Mouse (Mus musculus): ENCODE results near the gene Col4a2.

Gene Col4a2

DNA sequence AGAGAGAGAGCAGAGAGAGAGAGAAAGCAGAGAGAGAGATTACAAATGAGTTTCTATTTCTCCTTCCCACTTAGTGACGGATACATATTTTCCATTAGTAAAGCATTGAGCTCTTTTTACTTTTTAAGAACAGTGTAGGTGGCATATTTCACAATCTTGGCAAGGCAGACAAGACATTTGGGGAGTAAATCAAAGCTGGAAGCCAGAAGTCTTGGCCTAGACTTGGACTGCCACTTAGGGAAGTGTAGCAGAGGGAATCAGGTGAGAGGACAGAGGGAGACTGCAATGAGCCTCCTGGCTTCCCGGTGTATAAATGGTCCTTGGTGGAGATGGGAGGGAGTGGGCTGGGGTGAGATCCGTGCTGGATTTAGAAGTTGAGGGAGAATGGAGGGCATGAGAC, 70.3 kb downstream of the Col4a2 start:
- DNase-seq (ENCODE audit: low read depth, low spot score) = no peak

DNA sequence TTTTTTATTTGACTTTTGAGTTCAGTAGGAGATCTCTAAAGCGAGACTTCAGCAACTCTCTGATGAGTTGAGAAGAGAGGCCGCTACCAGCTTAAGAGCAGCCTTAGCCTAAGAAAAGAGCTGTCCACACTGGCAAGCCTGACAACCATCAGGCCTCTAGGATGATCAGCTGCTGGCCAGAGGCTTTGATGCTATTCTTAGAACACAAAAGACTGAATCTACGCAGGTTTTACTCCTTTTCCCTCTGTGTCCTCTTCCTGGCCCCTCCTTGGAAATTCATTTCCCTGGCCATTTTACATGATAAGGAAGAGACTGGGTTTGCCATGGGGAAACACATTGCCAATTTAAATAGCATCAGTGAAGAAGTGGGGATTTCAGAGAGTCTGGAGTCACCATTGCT, 70.8 kb downstream of the Col4a2 start:
- no peak for DNase-seq (ENCODE audit: low read depth, low spot score)

DNA sequence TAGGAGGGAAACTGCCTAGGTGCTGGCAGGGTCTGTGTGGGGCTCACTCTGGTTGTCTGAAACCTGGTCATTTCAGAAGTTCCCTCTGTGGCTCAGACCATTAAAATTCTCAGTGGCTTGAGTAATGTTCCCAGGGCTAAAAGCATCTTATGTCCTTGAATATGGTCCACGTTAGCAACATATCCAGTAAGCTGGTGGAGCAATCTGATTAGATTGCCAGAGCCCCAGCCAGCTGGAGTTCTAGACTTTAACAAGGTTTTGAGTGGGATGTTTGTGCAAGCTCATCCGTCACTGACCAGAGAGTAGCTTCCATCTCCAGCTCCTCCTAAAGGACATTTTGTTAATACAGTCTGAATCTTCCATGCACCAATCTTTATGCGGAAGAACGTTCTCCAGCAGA, 72.2 kb downstream of the Col4a2 start:
- DNase-seq (ENCODE audit: low read depth, low spot score) = no peak

DNA sequence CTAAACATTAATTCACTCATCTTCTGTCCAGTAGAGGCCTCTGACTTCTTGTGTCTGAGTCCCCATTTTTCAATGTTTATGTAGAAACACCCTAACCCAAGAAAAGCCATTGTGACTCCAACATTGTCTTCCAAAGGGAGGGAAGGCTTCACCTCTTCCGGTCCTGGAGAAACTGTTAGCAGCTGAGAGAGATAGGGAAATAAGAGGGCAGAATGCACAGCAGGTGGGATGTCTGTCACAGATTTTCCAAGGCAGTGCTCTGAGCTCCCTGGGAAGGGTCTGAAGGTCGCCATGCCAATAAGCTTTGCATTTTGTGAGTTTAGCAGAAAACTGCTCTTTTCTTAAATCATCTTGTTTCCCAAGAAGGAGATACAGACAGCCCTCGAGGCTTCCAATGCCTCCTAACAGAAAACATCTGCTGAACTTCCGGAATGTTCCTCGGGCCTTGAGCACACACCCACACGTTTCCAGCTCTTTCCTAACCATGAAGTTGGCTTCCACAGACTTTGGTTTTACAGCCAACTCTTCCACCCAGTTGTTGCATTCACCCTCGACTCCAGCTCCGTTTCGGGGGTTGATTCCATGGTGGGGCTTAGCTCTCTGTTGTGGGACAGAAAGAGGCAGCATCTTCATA, 72.8 kb downstream of the Col4a2 start:
- no peak for DNase-seq (ENCODE audit: low read depth, low spot score)

DNA sequence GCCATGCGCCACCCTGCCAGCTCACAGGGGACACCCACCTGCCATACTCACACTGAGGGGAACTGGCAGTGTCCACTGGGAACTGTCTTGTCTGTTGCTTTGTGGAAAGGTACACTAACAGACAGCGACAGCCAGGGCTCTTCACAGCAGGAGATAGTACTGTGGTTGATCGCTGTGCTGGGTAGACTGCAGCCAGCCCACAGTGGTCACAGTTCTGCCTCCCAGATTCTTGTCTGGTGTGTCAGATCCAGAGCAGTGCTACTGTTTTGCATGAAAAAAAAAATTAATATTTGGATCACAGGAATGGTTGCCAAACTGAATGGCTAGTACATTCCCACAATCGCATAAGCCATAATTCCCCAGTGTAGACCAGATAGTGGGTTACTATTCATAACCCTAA, 74.7 kb downstream of the Col4a2 start:
- no peak for DNase-seq (ENCODE audit: low read depth, low spot score)

DNA sequence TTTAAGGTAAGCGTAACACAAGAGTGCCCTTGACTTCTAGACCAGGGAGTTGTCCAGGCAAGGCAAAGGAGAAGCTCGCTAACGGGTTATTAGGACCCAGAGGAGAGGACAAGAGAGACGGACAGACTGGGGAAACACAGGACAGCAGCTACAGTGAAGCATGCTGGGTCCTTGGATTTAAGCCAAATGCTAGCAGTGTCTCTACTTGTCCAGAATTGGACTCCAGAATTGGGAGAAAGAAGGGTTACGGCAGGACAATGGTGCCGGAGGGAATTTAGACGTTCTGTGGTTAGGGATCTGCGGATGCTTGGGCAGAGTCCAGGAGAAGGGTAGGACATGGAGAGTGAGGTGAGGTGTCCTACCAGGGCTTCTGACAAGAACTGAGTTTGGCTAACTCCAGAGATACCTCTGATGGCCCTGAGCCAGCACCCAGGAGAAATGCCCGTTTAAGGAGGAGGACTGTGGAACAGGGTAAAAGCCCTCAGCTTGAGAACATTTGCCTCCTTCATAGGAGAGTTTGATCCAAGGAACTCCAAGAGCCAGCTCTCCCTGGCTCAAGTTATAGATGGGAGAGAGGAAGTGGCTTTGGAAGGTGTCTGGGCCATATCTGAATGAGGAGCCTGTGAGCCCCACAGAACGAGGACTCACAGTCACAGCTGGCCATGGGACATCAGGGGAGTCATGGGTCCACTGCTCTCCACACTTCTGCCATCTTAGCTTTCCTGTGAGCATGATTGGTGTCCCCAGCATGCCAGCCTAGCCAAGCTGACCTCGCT, 76.9 kb downstream of the Col4a2 start:
- no peak for DNase-seq (ENCODE audit: low read depth, low spot score)

DNA sequence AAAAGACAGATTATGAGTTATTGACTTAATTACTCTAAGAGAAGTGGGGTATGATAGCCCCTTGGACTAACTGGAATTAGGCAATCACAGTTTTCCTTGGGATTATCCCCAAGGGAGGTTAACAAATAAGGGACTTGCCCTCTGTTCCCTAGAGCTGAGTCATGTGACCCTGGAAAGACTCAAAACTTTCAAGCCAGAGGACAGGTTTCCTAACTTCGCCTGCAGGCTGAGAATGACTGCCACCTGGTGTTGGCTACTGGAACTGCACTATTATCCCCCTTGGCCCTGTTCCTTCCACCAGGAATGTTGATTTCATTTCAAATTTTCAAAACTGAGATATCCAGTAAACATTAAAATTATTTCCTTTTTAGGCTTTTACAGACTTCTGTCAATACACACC, 80.1 kb downstream of the Col4a2 start:
- no peak for DNase-seq (ENCODE audit: low read depth, low spot score)

DNA sequence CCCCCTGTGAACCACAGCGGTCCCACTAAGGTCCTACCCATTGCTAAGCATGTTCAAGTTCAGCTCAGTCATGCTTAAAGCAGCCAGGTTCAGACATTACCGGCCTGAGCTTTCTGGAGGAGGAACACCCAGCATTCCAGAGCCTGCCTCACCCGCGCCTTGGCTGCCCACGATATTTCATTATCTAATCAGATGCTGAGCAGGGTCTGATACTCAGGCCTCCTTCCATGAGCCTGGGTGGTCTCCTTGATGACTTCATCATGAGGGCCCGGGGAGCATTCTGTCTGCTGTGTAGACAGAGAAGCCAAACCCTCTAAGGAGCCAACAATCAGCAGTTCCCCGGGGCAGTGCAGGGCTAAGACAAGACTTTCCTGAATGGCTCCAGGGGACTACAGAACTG, 80.6 kb downstream of the Col4a2 start:
- no peak for DNase-seq (ENCODE audit: low read depth, low spot score)

DNA sequence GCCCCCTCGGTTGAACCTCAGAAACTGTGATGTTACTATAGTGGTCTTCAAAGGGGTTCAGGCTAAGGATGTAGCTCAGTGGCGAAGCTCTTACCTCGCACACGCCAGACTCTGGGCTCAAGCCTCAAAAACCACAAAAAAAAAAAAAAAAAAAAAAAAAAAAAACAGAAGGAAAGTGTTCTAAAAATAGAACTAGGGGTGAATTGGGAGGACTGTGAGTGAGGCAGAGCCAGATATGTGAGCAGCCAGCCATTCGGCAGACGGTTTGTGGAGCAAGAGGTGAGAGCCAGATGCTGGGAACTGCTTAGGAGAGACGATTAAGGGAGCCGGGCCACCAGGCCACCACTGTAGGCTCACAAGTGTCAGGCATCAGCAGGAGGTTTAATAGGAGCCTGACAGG, 81.0 kb downstream of the Col4a2 start:
- DNase-seq (ENCODE audit: low read depth, low spot score) = no peak

DNA sequence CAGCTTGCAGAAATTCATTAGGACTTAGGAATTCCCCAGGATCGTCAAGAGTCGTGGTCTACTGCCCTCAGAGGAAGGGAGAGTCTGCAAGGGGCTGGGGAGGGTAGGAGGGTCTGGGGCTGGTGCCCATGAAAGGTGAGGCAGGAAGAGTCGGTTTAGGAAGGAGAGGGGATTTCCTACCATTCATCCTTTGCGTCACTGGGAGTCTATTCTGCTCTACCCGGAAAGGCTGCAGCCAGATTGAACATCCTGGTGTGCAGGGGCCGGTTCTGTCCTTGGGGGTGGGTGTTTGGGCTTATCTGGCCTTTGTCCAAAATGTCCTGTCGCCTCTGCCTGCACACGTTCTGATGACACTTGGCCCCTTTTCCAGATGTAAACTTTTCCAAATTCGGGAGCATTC, 82.2 kb downstream of the Col4a2 start:
- no peak for DNase-seq (ENCODE audit: low read depth, low spot score)

DNA sequence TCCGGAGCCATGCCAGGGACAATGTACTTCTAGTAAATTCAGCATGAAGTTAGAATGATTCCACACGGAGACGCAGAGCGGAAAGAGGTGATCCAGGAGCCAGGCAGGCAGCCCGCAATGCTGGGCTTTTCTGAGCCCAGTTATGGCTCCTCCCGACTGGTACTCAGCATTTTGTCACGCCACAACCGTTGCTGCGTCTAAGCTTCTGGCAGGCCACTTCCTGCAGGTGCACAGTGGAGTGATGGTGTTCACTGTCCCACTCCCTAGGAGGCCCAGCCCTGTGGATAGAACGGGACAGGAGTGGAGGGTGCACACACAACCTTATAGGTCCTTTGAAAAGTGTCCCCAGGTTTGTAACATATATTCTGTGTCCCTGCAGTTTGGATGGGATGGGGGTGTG, 83.0 kb downstream of the Col4a2 start:
- DNase-seq (ENCODE audit: low read depth, low spot score) = no peak

DNA sequence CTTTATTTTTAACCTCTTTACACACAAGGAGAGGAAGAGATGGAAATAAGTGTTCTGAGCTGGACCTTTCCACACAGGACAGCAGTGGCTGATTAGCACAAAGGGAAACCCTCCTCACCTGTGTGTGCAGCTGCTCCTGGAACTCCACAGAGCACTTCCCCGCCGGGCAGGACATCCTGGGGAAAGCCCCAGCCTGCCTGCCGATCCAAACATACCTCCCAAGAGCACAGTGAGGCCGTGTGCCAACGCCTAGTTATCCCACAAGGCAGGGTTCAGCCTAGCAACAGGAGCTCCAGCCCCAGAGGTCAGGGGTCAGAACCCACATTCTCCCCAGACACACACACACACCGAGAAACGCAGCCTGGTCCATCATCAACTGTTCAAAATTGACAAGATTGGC, 83.5 kb downstream of the Col4a2 start:
- no peak for DNase-seq (ENCODE audit: low read depth, low spot score)

DNA sequence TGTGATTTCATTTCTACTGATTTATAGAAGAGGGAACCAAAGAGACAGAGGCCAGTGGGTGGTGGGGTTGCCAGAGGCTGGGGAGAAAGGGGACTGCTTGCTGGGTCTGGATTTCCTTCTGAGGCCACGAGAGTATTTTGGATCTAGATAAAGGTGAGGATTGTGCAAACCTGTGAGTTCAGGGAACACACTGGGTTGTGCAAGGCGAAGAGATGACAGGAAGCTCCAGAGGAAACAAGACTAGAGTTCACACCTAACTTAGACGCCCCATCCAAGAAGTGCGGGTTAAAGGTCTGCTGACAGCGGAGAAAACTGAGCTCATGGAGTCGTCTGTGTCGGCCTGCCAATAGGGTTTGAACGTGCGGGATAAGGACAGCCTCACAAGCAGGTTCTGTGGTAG, 84.5 kb downstream of the Col4a2 start:
- DNase-seq (ENCODE audit: low read depth, low spot score) = no peak

DNA sequence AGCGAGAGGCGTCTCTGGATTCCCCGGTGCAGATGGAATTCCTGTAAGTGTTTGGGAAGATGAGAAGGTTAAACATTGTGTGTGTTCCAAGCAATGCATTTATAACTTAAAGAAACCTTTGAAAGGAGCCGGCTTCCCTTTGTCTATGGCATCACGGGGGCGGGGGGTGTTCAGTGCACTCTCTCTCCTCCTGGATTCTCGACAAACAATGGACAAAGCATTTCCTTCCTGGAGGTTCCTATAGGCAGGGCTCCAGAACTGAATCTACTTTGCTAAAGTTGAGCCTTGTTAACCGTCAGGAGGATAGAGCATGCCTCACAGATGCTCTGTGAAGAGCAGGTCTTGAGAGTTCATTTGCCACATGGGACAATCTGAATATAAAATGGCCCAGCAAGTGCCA, 87.1 kb downstream of the Col4a2 start:
- DNase-seq (ENCODE audit: low read depth, low spot score) = no peak

DNA sequence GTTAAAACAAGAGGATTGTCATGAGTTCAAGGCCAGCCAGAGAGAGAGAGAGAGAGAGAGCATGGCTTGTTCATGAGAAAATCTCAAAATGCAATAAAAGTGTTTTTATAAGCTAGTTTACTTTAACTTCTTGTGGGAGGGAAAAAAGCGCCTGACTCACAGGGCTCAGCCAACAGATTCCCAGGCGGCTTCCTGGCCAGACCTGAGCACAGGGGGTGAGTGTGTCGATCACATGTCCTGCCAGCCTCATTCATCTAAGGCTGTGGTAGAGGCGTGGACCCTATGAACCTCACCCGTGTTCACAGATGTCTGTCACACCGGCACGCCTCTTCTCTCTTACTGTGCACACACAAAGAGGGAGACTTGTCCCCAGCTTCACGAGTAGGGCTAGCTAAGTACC, 87.6 kb downstream of the Col4a2 start:
- DNase-seq (ENCODE audit: low read depth, low spot score) = no peak

DNA sequence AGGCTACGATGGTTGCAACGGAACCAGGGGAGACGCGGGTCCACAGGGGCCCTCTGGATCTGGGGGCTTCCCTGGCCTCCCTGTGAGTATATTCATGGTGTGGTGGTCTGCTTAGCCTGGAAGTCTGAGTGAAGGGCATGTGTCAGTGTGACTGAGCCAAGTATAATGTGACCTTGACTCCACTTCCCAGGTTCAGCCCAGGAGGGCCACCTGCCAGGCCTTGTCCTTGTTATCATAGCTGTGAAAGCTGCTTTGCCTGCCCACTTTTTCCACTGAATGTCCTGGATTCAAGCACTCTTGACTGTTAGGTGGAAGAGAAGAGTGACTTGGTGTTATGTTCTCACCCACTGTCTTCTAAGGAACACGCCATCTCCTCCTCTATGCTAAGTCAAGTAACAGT, 88.6 kb downstream of the Col4a2 start:
- DNase-seq (ENCODE audit: low read depth, low spot score) = no peak

DNA sequence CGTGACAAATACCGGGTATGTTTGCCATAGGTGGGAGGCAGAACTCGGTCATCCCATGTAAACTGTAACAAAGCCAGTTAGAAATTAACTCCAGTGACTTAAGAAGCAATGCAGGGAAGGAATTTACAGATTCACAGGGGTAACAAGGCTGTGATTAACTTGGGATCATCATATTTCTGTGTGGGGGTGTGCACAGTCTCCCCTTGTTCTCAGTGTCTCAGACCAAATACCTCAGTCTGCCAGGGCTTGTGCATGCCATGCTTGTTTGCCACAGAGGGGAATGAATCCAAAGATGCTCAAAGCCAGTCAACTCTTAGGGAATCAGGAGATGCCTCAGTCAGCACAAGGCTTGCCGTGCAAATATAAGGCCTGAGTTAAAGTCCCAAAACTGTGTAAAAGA, 89.6 kb downstream of the Col4a2 start:
- DNase-seq (ENCODE audit: low read depth, low spot score) = no peak

DNA sequence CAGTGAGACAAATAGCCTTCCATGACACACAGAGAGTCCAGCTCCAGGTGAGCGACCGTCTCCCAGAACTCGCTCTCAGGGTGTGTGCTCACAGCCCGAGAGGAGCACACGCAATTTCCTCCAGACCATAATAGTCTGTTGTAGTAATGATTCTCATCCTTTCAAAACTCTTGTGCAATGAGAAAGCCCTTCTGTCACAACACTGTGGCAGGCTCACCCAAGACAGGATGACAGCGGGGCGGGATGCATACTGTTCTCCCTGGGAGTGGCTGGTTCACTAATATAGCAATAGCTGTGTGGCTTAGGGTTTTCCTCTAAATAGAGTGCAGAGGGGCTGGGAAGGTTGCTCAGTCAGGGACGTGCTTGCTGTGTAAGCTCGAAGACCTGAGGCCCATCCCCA, 91.2 kb downstream of the Col4a2 start:
- no peak for DNase-seq (ENCODE audit: low read depth, low spot score)

DNA sequence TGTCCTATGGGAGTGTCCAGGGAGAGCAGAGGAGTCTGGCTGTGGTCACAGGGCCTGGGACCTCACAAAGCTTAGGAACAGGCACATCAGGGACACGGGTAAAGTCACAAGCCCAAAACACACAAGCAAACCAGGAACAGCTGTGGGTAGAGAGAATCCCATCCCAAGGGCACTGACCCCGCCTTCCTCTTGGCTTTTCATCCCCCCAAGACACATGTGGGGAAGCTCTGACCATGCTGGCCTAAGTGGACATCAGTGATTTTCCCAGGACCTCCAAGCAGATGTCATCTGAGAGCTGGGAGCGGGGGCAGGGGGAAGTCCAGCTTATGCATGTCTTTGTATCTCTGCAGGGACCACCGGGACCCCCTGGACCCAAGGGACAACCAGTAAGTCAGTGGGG, 92.0 kb downstream of the Col4a2 start:
- no peak for DNase-seq (ENCODE audit: low read depth, low spot score)

DNA sequence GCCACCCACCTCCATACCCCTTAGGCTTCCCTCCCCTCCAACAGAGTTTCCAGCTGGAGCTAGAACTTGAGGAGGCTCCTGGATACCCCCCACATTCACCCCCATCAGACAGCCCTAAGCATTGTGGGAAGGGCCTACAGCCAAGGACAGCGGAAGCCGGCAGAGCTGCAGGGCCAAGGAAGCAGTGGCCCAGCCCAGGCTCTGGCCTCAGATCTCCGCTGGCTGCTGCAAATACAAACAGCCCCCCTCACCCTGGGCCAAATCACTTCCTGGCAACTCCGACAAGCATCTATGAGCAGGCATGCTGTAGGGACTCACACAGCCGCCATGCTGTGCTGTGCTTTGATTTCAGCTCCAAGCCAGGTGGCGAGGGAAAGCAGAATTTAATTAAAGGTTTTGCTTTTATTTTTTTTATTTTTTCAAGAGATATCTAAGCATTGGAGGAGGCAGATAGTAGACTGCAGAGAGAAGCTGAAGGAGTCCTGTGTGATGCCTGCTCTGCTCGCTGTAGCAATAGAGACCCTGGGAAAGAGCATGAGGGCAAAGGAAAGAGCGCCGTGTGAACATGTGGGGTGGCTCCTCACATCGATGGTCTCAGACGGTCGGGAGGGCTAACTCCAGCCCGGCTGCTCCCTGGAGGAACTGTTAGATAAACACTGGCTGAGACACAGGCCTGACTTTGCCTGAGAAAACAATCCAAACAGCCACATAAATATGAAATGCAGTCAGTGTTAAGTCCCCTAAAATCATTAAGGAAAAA, 93.3 kb downstream of the Col4a2 start:
- no peak for DNase-seq (ENCODE audit: low read depth, low spot score)

DNA sequence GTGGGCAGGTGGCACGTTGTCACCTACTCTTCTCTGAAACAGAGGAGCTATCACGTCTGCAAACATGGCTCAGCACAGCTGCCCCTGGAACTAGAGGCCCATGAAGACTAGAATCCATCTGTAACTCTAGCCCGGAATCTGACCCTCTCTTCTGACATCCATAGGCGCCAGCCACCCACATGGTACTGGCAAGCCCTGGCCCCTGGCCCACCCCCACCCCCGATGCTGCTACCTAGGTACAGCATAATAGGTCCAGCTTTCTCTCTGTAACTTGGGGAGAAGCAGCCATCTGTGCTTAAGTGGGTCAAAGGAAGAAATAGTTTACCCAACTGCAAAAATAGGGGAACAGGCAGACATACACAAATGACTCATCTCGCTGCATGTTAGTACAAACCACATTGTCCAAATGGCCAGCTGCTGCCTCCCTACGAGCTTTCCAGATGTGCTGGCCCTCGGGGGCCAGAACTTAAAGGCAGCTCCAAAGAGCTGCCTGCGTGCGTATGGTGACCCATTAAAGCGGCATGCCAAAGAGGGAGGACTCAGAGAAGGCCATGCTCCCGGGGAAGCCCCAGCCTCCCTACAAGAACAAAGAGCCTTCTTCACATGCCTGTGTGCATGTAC, 99.0 kb downstream of the Col4a2 start:
- no peak for DNase-seq (ENCODE audit: low read depth, low spot score)

DNA sequence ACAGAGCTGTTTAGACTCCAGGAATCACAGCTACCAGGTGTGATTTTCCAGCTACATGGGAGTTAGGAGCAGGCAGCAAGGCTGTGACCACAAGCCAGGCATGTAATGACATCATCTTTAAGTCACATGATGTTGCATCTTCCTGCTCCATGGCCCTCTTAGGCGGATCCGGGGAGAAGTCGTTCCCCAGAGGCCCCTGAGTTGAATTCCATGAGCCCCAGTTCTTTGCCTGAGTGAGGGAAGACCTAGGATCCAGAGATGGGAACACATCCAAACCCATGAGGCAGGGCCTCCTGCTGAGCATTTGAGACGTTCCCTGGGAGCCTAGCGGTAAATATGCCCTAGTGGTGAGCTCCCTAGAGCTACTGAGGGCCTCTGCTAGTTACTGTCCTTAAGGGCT, 99.8 kb downstream of the Col4a2 start:
- DNase-seq (ENCODE audit: low read depth, low spot score) = no peak

DNA sequence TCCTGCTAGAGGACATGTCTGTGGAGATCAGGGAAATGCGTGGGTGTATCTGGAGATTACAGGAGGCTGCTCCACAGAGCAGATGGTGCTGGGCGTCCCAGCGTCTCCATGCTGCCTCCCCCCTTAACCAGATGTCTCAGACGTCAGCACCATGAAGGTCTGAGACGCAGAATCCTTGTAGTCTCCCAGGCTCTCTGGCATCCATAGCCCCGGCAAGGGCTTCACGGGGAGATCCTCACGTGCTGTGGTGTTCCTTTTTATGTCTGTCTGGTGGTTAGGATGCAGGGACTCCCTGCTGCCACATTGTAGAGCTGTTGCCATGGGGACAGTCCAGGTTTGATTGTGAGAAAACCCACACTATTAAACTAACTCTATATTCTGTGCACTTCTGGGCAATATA, 101.7 kb downstream of the Col4a2 start:
- DNase-seq (ENCODE audit: low read depth, low spot score) = no peak
